Mouse (Mus musculus) myocyte (in vitro differentiated cells): Measurements from ENCODE around the gene Rpl10-ps3.

Experiments used
- CEBPB ChIP-seq: IDR thresholded peaks from 2 replicates; pipeline ENCODE4 v1.6.1; 2011; ENCODE audit warnings: mild to moderate bottlenecking, moderate library complexity; ENCODE audit not compliant: poor library complexity, insufficient read depth, severe bottlenecking
- E2F4 ChIP-seq: IDR thresholded peaks from one replicate; pipeline ENCODE4 v1.6.1; 2011; ENCODE audit warnings: mild to moderate bottlenecking, control low read depth, moderate library complexity; ENCODE audit not compliant: insufficient read depth
- MAX ChIP-seq: IDR thresholded peaks from one replicate; pipeline ENCODE4 v1.6.1; 2011; ENCODE audit warnings: low read depth, mild to moderate bottlenecking, control low read depth
- MYOD1 ChIP-seq, 3 experiments: IDR thresholded peaks; one replicate each; pipeline ENCODE4 v1.6.1; 2011; ENCODE audit warnings: control low read depth in 2 of 3, low read depth in 2 of 3, mild to moderate bottlenecking in 2 of 3, moderate library complexity in 1 of 3; ENCODE audit not compliant: insufficient read length in 2 of 3, control insufficient read depth in 1 of 3
- MYOG ChIP-seq, 3 experiments: IDR thresholded peaks; one replicate each; pipeline ENCODE4 v1.6.1; 2011; ENCODE audit warnings: control low read depth in 2 of 3, low read depth in 2 of 3, mild to moderate bottlenecking in 2 of 3; ENCODE audit not compliant: insufficient read length in 2 of 3, control insufficient read depth in 1 of 3, insufficient read depth in 1 of 3
- POLR2A ChIP-seq: IDR thresholded peaks from one replicate; pipeline ENCODE4 v1.6.1; 2011; ENCODE audit warnings: low read depth, mild to moderate bottlenecking, control low read depth, moderate library complexity; ENCODE audit not compliant: insufficient read length
- POLR2AphosphoS2 ChIP-seq: IDR thresholded peaks from one replicate; pipeline ENCODE4 v1.6.1; 2011; ENCODE audit warnings: low read depth, control low read depth; ENCODE audit not compliant: insufficient read length
- REST ChIP-seq: IDR thresholded peaks from one replicate; pipeline ENCODE4 v1.6.1; 2011; ENCODE audit warnings: mild to moderate bottlenecking, control low read depth, moderate library complexity; ENCODE audit not compliant: insufficient read depth, insufficient read length
- SRF ChIP-seq: IDR thresholded peaks from one replicate; pipeline ENCODE4 v1.6.1; 2011; ENCODE audit warnings: low read depth; ENCODE audit not compliant: control insufficient read depth, insufficient read length
- TCF12 ChIP-seq: IDR thresholded peaks from one replicate; pipeline ENCODE4 v1.6.1; 2011; ENCODE audit warnings: mild to moderate bottlenecking, control low read depth; ENCODE audit not compliant: poor library complexity, insufficient read depth, severe bottlenecking
- TCF3 ChIP-seq: IDR thresholded peaks from one replicate; pipeline ENCODE4 v1.6.1; 2011; ENCODE audit warnings: low read depth, control low read depth; ENCODE audit not compliant: insufficient read length
- USF1 ChIP-seq: IDR thresholded peaks from one replicate; pipeline ENCODE4 v1.6.1; 2011; ENCODE audit warnings: low read depth, mild to moderate bottlenecking, control low read depth, moderate library complexity

DNA sequence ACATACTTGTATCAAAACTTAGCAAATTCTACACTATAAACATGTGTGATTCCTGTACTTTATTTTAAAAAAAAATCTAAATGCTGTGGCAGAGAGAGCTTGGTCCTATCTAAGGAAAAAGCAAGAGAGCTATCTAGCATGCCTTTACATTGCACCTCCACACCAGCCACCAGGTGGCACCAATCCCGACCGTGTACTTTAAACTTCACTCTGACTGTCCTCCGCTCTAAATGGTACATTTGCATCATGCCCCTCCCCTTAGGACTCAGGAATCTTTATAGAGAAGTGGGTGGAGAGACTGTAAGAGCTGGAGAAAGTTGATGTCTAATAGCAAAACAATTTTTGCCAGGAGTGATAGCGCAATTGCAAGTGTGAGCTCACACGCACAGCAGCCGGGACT lies 11.4 kb downstream of the Rpl10-ps3 start:
- TF ChIP-seq POLR2A, result no peak
- no peak for TF ChIP-seq TCF3
- TF ChIP-seq E2F4, result no peak
- no peak for TF ChIP-seq MYOG (IDR thresholded peaks at IDR 0.05; ENCODE audit: control insufficient read depth in 1 of 3, insufficient read depth in 1 of 3, insufficient read length in 2 of 3, low read depth in 2 of 3)
- no peak for TF ChIP-seq TCF12
- TF ChIP-seq REST, result no peak
- no peak for TF ChIP-seq USF1
- TF ChIP-seq POLR2AphosphoS2, result no peak
- TF ChIP-seq MAX, result no peak
- no peak for TF ChIP-seq MYOD1 (IDR thresholded peaks at IDR 0.05; ENCODE audit: control insufficient read depth in 1 of 3, insufficient read length in 2 of 3, low read depth in 2 of 3)
- TF ChIP-seq SRF, result no peak
- no peak for TF ChIP-seq CEBPB
